Mouse (Mus musculus) effector memory CD4-positive, alpha-beta T cell, adult 5 months (primary cell): ENCODE results near the gene Aldh3b3. TPM values are rescaled to one million over a fixed set of nuclear protein-coding genes. Genes with fewer than 3 reads are reported as not detected.

ENCODE experiments used
- polyA plus RNA-seq: library from polyadenylated mRNA; unstranded; fragments of 100-300 nt; shearing (Covaris generic); gene quantifications from one replicate; pipeline ENCODE4 v1.2.1, GENCODE M21; 2017

Aldh3b3 gene
- polyA plus RNA-seq = not detected

DNA sequence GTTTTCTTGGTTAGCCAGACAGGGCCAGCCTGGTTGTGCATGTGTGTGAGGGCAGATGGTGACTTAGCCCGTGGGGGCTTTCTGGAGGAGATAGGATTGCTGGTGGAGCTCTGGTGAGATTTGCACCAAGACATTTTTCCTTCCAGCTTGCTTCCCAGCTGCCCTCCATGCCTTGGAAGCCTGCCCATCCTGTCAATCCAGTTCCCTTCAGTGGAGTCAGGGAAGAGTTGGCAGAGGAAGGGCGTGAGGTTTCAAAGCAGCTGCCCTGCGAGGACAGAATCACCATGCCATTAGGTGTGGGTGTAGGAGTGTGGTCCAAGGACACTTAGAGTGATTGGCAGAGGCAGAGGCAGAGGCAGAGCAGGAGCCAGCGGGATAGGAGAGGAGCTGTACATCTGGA, at the start of gene Aldh3b3:
Gene Aldh3b3 (plus strand): TSS at position 176 of the 400 bp plus-strand sequence.

DNA sequence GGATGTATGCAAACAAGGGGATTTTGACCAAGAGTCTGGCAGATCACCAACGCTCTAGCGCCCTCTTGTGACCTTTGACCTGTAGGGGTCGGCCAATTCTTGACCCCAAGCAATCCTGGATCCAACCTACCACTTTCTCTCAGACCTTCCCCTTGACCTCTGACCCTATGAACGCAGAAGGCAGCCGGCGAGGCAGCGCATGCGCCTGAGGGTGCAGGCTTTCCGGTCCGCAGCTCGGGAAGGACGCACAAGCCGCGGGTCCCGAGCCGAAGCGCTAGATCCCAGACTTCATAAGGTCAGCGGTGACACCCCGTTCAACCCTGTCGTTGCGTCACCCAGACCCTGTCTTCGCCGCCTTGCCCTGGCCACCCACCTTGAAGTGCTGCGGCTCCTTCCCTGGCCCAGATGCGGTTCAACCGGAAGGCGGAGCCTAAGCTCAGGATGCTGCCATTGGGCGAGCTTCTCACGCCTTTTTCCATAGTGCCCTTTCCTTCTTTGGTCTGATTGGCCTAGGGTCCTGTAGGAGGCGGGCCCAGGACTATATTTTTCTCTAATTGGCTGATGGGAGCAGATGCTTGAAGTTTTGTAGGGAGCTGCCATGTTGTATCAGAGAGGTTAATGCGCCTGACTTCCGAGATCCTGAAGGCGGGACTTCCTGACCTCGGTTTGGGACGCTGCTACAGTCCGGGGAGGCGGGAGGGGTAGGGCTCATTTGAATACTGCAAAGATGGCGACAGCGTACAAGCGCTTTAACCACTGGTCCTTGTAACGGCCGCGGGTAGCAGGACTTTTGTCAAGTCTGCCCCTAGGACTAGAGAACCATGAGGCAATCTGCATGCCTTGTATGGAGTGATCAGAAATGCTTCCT, 45.9 kb upstream of the Aldh3b3 start, which contains the start of gene Ndufs8:
Gene Ndufs8 (minus strand): TSS at position 438 of the 868 bp plus-strand sequence.

DNA sequence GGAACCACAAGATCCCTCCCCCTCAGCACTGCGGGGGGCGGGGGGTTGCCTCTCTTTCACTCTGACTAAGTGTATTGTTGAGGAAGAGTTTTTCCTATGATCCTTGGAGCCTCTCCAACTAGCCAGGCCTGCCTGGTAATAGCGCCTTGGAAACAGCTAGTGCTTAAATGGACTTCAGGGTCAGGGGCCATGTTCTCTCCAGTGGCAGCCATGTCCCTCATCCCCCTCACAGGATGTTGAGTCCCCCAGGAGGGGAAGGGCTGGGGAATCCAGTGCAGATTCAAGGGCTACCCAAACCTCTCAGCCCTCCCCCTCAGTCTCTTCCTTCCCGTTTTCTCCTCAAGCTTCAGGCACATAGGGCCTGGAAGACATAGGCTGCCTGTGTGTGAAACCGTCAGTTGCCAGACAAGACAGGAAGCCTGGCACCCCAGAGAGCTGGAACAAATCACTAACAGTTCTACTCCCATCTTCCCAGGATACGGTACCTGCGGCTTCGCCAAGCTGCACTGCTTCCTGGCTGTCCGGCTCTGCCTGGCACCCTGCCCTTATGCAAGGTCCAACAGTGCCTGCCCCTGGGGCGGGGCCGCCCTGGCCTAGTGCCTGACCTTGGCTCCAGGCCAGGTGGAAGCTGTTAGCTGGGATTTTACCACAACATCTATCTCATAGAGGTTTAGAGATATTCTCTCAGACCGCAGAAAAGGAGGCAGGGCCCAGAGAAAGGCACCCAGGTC, 29.1 kb upstream of the Aldh3b3 start, which contains the start of gene Aldh3b1:
Gene Aldh3b1 (minus strand): TSS at position 598 of the 731 bp plus-strand sequence.

DNA sequence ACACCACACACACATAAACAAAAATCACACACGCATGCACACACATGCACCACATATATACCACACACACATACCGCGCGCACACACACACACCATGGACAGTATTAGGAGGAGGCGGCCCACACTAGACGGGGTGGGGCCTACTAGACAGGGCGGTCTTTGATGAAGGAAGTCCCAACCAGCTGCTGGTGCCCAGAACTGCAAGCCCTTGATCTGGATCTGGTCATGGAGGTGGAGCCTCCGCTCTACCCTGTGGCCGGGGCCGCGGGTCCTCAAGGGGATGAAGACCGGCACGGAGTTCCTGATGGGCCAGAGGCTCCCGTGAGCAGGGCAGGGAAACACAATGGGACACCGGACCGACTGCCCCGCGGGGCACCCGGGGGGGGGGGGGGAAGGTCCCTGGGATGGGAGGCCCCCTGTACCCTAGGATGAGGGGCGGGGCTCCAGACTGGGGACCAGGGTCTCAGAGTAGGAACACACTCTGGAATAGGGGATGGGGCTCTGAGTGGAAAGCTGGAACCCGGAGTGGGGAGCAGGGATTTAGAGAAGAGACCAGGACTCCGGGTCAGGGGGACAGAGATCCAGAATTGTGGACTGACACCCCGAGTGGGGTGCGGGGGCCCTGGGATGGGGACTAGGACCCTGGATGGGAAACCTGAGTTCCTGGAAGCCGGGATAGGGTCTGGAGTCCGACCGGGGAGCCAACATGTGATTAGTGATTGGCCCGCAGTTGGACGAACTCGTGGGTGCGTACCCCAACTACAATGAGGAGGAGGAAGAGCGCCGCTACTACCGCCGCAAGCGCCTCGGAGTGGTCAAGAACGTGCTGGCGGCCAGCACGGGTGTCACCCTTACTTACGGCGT, 23.2 kb upstream of the Aldh3b3 start, which contains the start of gene Unc93b1:
Gene Unc93b1 (plus strand): TSS at position 155 of the 864 bp plus-strand sequence.

DNA sequence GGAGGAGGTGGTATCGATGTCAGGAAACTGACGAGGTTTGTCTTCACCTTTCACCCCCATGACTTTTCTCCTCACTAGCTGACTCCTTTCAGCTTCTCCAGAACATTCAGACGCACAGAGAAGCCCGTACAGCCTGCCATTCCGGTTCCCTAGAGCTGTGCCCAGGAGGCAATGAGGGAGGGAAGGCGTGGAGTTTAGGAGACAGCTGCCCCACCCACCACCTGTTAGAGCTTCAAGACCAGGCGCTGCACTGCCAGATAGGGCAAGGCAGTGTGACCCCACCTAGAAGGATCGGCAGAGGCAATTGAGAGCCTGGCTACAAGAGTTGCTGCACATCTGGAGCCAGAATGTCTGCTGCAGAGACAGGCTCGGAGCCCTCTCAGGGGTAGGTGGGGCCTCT, 13.8 kb downstream of the Aldh3b3 start, which contains the start of gene Aldh3b2:
Gene Aldh3b2 (plus strand): TSS at position 100 of the 400 bp plus-strand sequence.

DNA sequence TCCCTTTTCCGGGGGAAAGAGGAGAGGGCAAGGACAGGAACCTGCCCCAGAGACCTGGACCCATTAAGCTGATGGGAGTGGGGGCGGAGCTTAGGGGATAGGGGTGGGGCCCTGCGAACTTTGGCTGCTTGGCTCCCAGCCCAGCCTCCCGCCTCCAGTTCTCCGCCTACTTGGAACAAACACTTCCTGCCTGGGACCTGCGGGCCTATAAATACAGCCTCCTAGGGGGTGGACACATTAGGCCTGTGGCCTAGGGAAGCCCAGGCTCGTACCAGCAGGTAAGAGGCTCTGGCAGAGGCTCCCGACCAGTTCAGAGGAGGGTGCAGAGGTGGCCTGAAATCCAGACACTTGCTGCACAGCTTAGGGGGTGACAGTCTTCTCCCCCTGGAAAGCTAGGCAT, 27.9 kb downstream of the Aldh3b3 start, which contains the start of gene Acy3:
Gene Acy3 (plus strand): TSS at position 237 of the 400 bp plus-strand sequence.

DNA sequence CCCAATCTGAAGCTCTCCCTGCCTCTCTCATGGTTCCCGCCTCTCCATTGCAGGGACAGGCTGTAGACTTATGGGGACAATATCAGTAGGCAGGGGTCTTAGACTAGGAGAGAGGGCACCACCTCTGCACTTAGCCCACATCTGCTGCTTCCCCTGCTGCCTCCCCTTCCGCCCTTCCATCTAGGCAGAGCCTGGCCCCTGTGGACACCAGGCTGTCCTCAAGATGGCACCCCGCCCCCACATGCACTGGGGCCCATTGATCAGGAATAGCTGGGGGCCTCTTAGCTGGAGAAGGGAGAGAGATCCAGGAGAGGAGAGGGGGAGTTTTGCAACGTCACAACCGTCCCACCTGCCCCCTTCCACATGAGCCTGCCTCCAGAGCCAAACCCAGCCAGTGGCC, 34.0 kb downstream of the Aldh3b3 start, which contains the start of gene Tbx10:
Gene Tbx10 (plus strand): TSS at position 337 of the 400 bp plus-strand sequence.

DNA sequence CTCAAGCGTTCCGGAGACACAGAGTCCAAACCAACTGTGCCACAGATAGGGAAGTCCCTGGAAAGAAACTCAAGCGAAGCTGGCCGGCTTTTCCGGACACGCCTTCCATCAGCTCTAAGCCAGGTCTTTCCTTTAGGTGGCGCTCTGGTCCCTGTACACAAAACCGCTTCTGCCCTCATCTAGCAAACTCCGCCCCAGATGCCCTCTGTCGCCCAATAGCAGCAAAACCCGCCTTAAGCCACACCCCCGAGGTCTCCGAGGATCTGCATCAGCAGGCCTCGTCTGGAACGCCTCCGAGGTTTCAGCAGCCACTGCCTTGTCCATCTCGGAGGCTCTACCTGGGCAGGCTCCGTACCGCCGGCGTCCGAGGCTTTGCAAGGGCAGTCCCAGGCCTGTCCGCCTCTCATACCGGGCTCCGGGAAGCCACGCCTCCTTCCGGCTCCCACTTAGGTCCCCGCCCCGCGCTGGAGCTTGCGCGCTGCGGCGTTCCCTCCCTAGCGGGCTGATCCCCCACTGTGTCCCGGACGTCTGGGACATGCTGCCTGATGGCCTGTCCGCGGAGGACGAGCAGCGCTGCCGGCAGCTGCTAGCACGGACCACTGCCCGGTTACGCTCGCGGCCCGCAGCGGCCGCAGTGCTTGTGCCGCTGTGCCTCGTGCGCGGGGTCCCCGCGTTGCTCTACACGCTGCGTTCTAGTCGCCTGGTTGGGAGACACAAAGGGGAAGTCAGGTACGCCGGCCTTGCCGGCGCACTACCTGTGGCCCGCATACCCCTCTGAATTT, 41.9 kb downstream of the Aldh3b3 start, which contains the start of the genes Nudt8 and Gm49405:
Gene Nudt8 (plus strand): TSS at position 462 of the 782 bp plus-strand sequence.
Gene Gm49405 (plus strand): TSS at position 508 of the 782 bp plus-strand sequence.

DNA sequence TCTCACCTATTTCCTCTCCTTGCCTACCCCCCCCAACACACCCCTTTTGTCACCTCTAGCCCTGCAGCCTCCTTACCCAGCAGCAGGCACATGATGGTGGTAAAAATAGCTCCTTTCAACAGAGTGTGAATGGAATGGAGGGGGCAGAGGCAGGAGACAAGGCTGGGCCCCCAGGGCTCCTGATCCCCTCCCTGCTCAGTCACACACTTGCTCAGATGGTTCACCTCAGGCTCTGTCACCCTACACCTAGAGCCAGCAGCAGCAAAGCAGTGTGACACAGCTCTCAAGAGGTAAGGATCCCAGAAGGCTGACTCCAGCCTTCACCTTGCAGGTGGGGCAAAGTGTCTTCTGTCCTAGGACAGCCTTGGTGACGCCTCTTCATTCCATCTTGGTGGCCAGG, 44.7 kb downstream of the Aldh3b3 start, which contains the start of gene Doc2g:
Gene Doc2g (plus strand): TSS at position 202 of the 400 bp plus-strand sequence.

DNA sequence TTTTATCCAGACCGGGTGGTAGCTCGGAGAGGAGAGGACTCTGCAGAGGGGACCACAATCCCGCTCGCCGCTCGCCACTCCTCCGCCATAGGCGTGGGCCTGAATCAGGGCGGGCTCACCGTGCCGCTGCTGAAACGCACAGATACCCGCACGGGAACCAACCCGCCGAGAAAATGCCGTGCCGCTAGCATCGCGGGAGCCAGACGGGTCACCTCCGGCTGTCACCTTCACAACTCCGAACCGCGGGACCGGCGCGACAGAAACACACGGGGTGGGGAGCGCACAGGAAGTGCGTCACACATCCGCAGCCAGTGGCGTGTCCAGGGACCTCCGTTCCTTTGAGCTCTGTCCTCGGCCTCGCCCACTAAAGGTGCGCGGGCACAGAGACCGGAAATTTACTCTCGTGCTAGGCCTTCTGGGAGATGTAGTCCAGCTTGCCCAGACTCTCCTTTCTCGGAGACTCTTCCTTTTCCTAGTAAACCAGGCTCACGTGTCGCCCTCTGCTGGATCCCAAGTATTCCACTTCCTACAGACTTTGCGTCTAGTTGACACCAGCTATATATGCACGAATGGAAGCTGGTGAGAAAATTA, 54.1 kb downstream of the Aldh3b3 start, which contains the start of gene Ndufv1:
Gene Ndufv1 (minus strand): TSS at position 375 of the 591 bp plus-strand sequence.

Other genes with a start within 250 kb of the Aldh3b3 start
- gene Kmt5b, start 191.2 kb upstream of the Aldh3b3 start, polyA plus RNA-seq = 101 TPM
- 38.9 TPM for gene Chka, start 106.9 kb upstream of the Aldh3b3 start, polyA plus RNA-seq
- 67.3 TPM for gene Tcirg1, start 51.5 kb upstream of the Aldh3b3 start, polyA plus RNA-seq
- gene Ndufs8, start 45.9 kb upstream of the Aldh3b3 start, polyA plus RNA-seq = 102 TPM
- gene Aldh3b1, start 28.8 kb upstream of the Aldh3b3 start, polyA plus RNA-seq = not detected
- 29.4 TPM for gene Unc93b1, start 23.5 kb upstream of the Aldh3b3 start, polyA plus RNA-seq
- not detected for gene Aldh3b2, start 13.7 kb downstream of the Aldh3b3 start, polyA plus RNA-seq
- not detected for gene Acy3, start 27.9 kb downstream of the Aldh3b3 start, polyA plus RNA-seq
- gene Tbx10, start 34.1 kb downstream of the Aldh3b3 start, polyA plus RNA-seq = not detected
- 10.5 TPM for gene Nudt8, start 41.9 kb downstream of the Aldh3b3 start, polyA plus RNA-seq
- 1.0 TPM for gene Gm49405, start 42.0 kb downstream of the Aldh3b3 start, polyA plus RNA-seq
- 2.4 TPM for gene Doc2g, start 44.7 kb downstream of the Aldh3b3 start, polyA plus RNA-seq
- 104 TPM for gene Ndufv1, start 54.2 kb downstream of the Aldh3b3 start, polyA plus RNA-seq
- gene Gstp1, start 79.3 kb downstream of the Aldh3b3 start, polyA plus RNA-seq = 355 TPM
- gene Gstp2, start 87.4 kb downstream of the Aldh3b3 start, polyA plus RNA-seq = 3.3 TPM
- 56.1 TPM for gene Gstp3, start 100.9 kb downstream of the Aldh3b3 start, polyA plus RNA-seq
- gene Cabp2, start 122.9 kb downstream of the Aldh3b3 start, polyA plus RNA-seq = not detected
- 441 TPM for gene Cdk2ap2, start 138.5 kb downstream of the Aldh3b3 start, polyA plus RNA-seq
- gene Pitpnm1, start 141.4 kb downstream of the Aldh3b3 start, polyA plus RNA-seq = 253 TPM
- 150 TPM for gene Aip, start 167.2 kb downstream of the Aldh3b3 start, polyA plus RNA-seq
- gene Gpr152, start 181.1 kb downstream of the Aldh3b3 start, polyA plus RNA-seq = not detected
- not detected for gene Cabp4, start 185.4 kb downstream of the Aldh3b3 start, polyA plus RNA-seq
- gene Coro1b, start 190.0 kb downstream of the Aldh3b3 start, polyA plus RNA-seq = 192 TPM
- 341 TPM for gene Ptprcap, start 195.0 kb downstream of the Aldh3b3 start, polyA plus RNA-seq
- 46.8 TPM for gene Rps6kb2, start 204.7 kb downstream of the Aldh3b3 start, polyA plus RNA-seq
- gene Carns1, start 216.8 kb downstream of the Aldh3b3 start, polyA plus RNA-seq = 15.2 TPM
- 376 TPM for gene Tbc1d10c, start 232.6 kb downstream of the Aldh3b3 start, polyA plus RNA-seq
- gene Ppp1ca, start 233.4 kb downstream of the Aldh3b3 start, polyA plus RNA-seq = 688 TPM
- 27.5 TPM for gene Rad9a, start 243.0 kb downstream of the Aldh3b3 start, polyA plus RNA-seq